Mouse (Mus musculus): ENCODE measurements around the gene Pkib. TPM values are rescaled to one million over a fixed set of nuclear protein-coding genes. Genes with fewer than 3 reads are reported as not detected.

Pkib gene
- polyA plus RNA-seq, 1 experiment from 2014 or later = 2.6 TPM

DNA sequence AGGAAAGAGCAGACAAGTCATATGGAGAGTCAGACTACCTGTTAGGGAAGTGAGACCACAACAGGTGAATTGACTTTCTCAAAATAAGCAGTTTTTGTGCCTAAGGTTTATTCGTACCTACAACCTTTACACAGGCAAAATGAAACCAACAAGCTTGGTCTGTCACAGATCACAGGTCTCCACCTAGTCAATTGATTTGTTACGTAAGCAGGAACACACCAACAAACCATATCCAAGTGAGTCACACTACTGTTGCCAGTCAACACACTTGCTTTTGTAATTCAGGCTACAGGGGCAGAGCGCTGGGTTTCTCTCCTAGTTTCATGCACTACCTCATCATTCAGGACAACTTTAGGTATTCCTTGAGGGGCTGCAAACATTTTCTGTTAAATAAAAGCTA, 28.7 kb downstream of the Pkib start:
- Histone ChIP-seq H3K4me3 (ENCODE audit: low read depth, low read length) (no peak overlapping the region), H3K9me3 (ENCODE audit: low read length) (no peaks in the 10 kb centered on the region), H3K9ac (replicated peaks) (no peak overlapping the region), H3K27me3 (ENCODE audit: insufficient read depth, low read length) (no peaks in the 10 kb centered on the region), H3K4me1 (ENCODE audit: insufficient read depth) (no peaks in the 10 kb centered on the region), H3K4me2 (ENCODE audit: low read depth, low read length) (no peak overlapping the region), H3K27ac (ENCODE audit: low read depth) (no peak overlapping the region), H3K36me3 (replicated peaks; ENCODE audit: insufficient read depth, low read length) (no peaks in the 10 kb centered on the region)
- DNase-seq (no peak), ATAC-seq (peak; percentile 85)
- TF ChIP-seq CTCF (IDR thresholded peaks at IDR 0.05; ENCODE audit: low read depth) (no peak), EP300 (IDR thresholded peaks at IDR 0.05; ENCODE audit: low read depth) (no peak)
- WGBS (ENCODE audit: insufficient replicate concordance) = 77% methylated on average over 3 of the region's 3 CpGs

DNA sequence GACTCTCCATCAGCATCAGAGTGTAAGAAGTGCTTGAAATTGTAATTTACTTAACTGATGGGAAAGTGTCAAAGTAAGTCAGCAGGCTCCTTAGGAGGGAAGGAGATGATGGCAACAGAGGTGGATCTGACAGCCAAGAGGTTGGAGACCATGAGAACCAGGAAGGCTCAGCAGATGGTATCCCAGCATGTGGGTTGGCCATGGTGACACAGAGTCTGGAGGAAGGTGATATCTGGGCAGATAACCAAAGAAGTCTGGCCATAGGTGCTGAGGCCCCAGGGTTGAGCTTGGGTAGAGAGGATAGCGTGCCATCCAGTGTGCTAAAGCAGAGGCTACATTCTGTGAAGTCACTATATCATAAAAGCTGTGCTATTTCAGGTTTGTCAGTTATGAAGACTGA, 32.0 kb downstream of the Pkib start:
- TF ChIP-seq CTCF (IDR thresholded peaks at IDR 0.05; ENCODE audit: low read depth) (no peak), EP300 (IDR thresholded peaks at IDR 0.05; ENCODE audit: low read depth) (no peak)
- Histone ChIP-seq H3K36me3 (replicated peaks; ENCODE audit: insufficient read depth, low read length) (no peaks in the 10 kb centered on the region), H3K27ac (ENCODE audit: low read depth) (no peak overlapping the region), H3K4me3 (ENCODE audit: low read depth, low read length) (no peak overlapping the region), H3K4me1 (ENCODE audit: insufficient read depth) (no peaks in the 10 kb centered on the region), H3K27me3 (ENCODE audit: insufficient read depth, low read length) (no peaks in the 10 kb centered on the region), H3K4me2 (ENCODE audit: low read depth, low read length) (no peak overlapping the region), H3K9ac (replicated peaks) (no peak overlapping the region), H3K9me3 (ENCODE audit: low read length) (no peaks in the 10 kb centered on the region)
- DNase-seq (no peak), ATAC-seq (no peak)
- WGBS (ENCODE audit: insufficient replicate concordance) = 61% methylated on average over 1 of the region's 1 CpGs

DNA sequence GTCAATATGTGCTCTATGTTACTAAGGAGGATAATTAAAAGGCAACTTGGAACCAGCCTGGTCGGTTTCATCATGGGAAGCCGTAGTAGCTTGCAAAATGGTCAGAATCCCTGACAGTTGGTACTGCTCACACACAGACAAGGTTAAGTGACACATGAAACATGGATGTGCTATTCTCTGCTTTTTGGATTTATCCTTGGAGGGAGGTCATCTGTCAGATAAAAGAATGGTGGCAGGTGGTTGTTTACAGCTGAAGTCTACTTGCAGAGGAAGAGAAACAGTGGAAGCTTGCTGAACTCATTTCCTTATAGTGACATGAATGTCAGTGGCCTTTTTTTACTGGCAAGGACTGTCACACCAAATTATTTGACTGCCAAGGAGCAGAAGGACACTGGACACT, 32.5 kb downstream of the Pkib start:
- Histone ChIP-seq H3K9me3 (ENCODE audit: low read length) (no peaks in the 10 kb centered on the region), H3K27ac (ENCODE audit: low read depth) (no peak overlapping the region), H3K27me3 (ENCODE audit: insufficient read depth, low read length) (no peaks in the 10 kb centered on the region), H3K36me3 (replicated peaks; ENCODE audit: insufficient read depth, low read length) (no peaks in the 10 kb centered on the region), H3K4me3 (ENCODE audit: low read depth, low read length) (no peak overlapping the region), H3K9ac (replicated peaks) (no peak overlapping the region), H3K4me2 (ENCODE audit: low read depth, low read length) (no peak overlapping the region), H3K4me1 (ENCODE audit: insufficient read depth) (no peaks in the 10 kb centered on the region)
- DNase-seq = no peak
- ATAC-seq = no peak
- 88% methylated on average over 2 of the region's 2 CpGs for WGBS (ENCODE audit: insufficient replicate concordance)
- TF ChIP-seq CTCF (IDR thresholded peaks at IDR 0.05; ENCODE audit: low read depth) (no peak), EP300 (IDR thresholded peaks at IDR 0.05; ENCODE audit: low read depth) (no peak)

DNA sequence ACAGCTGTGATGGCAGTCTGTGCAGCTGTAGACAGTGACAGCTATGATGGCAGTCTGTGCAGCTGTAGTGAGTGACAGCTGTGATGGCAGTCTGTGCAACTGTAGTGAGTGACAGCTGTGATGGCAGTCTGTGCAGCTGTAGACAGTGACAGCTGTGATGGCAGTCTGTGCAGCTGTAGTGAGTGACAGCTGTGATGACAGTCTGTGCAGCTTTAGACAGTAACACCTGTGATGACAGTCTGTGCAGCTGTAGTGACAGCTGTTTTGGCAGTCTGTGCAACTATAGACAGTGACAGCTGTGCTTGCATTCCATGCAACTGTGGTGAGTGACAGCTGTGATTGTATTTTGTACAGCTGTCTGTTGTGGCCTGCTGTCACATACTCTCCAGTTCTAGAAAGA, 44.0 kb downstream of the Pkib start:
- Histone ChIP-seq H3K4me1 (ENCODE audit: insufficient read depth) (no peaks in the 10 kb centered on the region), H3K27ac (ENCODE audit: low read depth) (no peak overlapping the region), H3K9me3 (ENCODE audit: low read length) (no peaks in the 10 kb centered on the region), H3K4me3 (ENCODE audit: low read depth, low read length) (no peak overlapping the region), H3K36me3 (replicated peaks; ENCODE audit: insufficient read depth, low read length) (no peaks in the 10 kb centered on the region), H3K27me3 (ENCODE audit: insufficient read depth, low read length) (no peaks in the 10 kb centered on the region), H3K9ac (replicated peaks) (no peak overlapping the region), H3K4me2 (ENCODE audit: low read depth, low read length) (no peak overlapping the region)
- no peak for TF ChIP-seq EP300 (IDR thresholded peaks at IDR 0.05; ENCODE audit: low read depth)
- TF ChIP-seq CTCF (IDR thresholded peaks at IDR 0.05; ENCODE audit: low read depth) = no peak
- ATAC-seq (no peak), DNase-seq (no peak)

DNA sequence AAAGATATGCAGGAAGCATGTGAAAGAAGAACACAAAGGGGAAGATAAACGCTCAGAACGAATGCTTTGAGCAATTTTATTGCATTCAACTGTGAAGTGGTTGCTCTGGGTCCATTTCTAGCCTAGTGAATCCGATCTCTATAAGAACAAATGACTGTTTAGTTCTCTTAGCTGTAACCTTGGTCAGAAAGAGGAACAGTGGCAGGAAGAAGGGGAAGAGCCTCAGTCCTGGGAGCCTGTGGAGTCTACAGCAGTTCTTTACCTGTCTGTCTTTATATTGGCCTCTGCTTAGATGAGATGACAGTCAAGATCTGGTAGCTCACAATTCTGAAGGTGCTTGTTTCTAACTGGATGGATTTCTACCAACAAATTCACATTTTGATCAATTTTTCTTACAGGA, 56.2 kb downstream of the Pkib start:
- Histone ChIP-seq H3K27ac (ENCODE audit: low read depth) (no peak overlapping the region), H3K4me2 (ENCODE audit: low read depth, low read length) (no peak overlapping the region), H3K4me3 (ENCODE audit: low read depth, low read length) (no peak overlapping the region), H3K27me3 (ENCODE audit: insufficient read depth, low read length) (no peaks in the 10 kb centered on the region), H3K9me3 (ENCODE audit: low read length) (no peaks in the 10 kb centered on the region), H3K4me1 (ENCODE audit: insufficient read depth) (no peaks in the 10 kb centered on the region), H3K36me3 (replicated peaks; ENCODE audit: insufficient read depth, low read length) (no peaks in the 10 kb centered on the region), H3K9ac (replicated peaks) (no peak overlapping the region)
- 25% methylated on average over 3 of the region's 3 CpGs for WGBS (ENCODE audit: insufficient replicate concordance)
- no peak for TF ChIP-seq CTCF (IDR thresholded peaks at IDR 0.05; ENCODE audit: low read depth)
- ATAC-seq = no peak
- DNase-seq = no peak

DNA sequence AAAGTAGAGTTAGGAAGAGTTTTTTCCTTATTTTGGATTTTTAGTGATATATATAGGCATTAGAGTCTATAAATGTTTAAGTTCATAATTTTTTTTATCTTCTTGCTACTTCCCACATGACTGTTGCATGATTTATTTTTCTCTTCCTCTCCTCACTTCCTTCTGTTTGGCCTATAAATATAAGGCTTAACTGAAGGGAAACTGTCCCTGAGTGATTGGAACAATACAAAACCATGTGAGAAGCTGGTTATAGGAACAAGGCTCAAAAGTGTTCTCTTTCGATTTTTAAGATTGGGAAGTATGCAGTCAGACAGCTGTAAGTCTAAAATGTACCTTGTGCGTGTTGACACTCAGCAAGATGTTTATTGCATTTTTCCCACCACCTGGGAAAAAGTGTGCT, 58.4 kb downstream of the Pkib start:
- Histone ChIP-seq H3K27ac (ENCODE audit: low read depth) (no peak overlapping the region), H3K36me3 (replicated peaks; ENCODE audit: insufficient read depth, low read length) (no peaks in the 10 kb centered on the region), H3K9me3 (ENCODE audit: low read length) (no peaks in the 10 kb centered on the region), H3K4me3 (ENCODE audit: low read depth, low read length) (no peak overlapping the region), H3K27me3 (ENCODE audit: insufficient read depth, low read length) (no peaks in the 10 kb centered on the region), H3K4me1 (ENCODE audit: insufficient read depth) (no peaks in the 10 kb centered on the region), H3K9ac (replicated peaks) (no peak overlapping the region), H3K4me2 (ENCODE audit: low read depth, low read length) (no peak overlapping the region)
- 22% methylated on average over 2 of the region's 2 CpGs for WGBS (ENCODE audit: insufficient replicate concordance)
- DNase-seq (no peak), ATAC-seq (no peak)
- no peak for TF ChIP-seq EP300 (IDR thresholded peaks at IDR 0.05; ENCODE audit: low read depth)

DNA sequence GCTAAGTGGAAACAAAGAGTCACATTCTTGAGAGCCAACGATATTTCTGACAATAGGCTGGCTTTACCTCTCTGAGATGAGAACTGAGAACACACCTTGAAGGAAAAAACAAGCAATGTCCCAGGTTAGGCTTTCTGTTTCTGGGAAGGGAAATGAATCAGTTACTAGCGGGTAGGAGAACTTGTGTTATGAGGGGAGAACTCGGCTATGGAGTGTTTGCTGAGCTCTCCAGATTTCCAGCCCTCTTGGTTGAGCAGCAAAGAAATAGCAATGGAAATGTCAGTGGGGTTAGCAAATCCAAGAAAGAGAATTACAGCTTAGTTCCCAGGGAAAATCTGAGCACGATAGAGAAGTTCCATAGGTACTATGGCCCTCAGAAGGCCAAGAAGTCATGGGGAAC, 70.5 kb downstream of the Pkib start:
- Histone ChIP-seq H3K9ac (replicated peaks) (no peak overlapping the region), H3K36me3 (replicated peaks; ENCODE audit: insufficient read depth, low read length) (no peaks in the 10 kb centered on the region), H3K4me3 (ENCODE audit: low read depth, low read length) (no peak overlapping the region), H3K4me2 (ENCODE audit: low read depth, low read length) (no peak overlapping the region), H3K27ac (ENCODE audit: low read depth) (no peak overlapping the region), H3K4me1 (ENCODE audit: insufficient read depth) (no peaks in the 10 kb centered on the region), H3K9me3 (ENCODE audit: low read length) (no peaks in the 10 kb centered on the region), H3K27me3 (ENCODE audit: insufficient read depth, low read length) (no peaks in the 10 kb centered on the region)
- ATAC-seq = no peak
- TF ChIP-seq CTCF (IDR thresholded peaks at IDR 0.05; ENCODE audit: low read depth) = no peak
- WGBS (ENCODE audit: insufficient replicate concordance) = 68% methylated on average over 4 of the region's 4 CpGs
- DNase-seq = no peak

All from liver, postnatal 0 days (tissue).